Comparison of ENCODE assay signal across 15 mouse cellular contexts in the genomic region with DNA sequence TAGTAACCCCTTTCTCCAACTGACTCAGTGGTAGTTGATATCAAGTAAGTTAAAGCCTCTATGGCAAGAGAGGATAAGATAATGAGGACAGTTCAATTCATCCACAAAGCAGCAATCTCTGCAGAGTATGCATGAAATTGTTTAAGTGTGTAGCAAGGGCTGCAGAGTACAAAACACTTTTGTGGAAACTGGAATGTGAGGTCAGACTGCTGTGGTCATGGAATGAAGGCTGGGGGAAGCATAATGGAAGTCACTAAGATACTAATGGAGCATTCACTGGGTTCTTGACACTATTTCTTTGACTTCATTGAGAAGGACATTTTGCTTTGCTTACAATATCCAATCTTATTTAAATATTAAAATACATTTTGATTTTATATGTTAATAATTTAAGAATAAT.
"Had no signal": no experiment of that assay in that cellular context is flagged by ENCODE, and none has a peak within 500 bp of the region (broad histone marks: within the 10 kb centered on the region; RNA-seq: fewer than 3 reads in every experiment).

No protein-coding gene starts in this region.

- H3K27ac ChIP-seq: left cerebral cortex, adult 2 months; limb, embryonic 10.5 days; liver, embryonic 15.5 days; midbrain, embryonic 10.5 days had no signal

- H3K4me3 ChIP-seq: left cerebral cortex, adult 2 months; limb, embryonic 10.5 days; liver, embryonic 15.5 days; midbrain, embryonic 10.5 days had no signal

- H3K36me3 ChIP-seq: limb, embryonic 10.5 days; liver, embryonic 15.5 days; midbrain, embryonic 10.5 days had no signal

- H3K9me3 ChIP-seq: limb, embryonic 10.5 days; liver, embryonic 15.5 days; midbrain, embryonic 10.5 days had no signal

- ATAC-seq: lung, postnatal 0 days; midbrain, embryonic 16.5 days had no signal

- H3K4me1 ChIP-seq: limb, embryonic 10.5 days; liver, embryonic 15.5 days; midbrain, embryonic 10.5 days had no signal

- DNase-seq: kidney, adult 8-10 months; kidney, postnatal 25 days; lung, adult 2 months; lung, postnatal 36 days; right cerebral cortex, postnatal 4 days; spleen, adult 18-20 months; thymus, adult 18-20 months; thymus, postnatal 4 days had no signal

- H3K4me2 ChIP-seq: liver, embryonic 11.5 days; liver, embryonic 15.5 days had no signal

- H3K27me3 ChIP-seq: liver, embryonic 15.5 days had no signal

- H3K9ac ChIP-seq: liver, embryonic 15.5 days had no signal
